ENCODE assay signal across 23 mouse cellular contexts in genomic region chr4:95716137-95716536, GRCm38 (mm10).
DNase-seq lines count a peak whose midpoint lies in the region; TF ChIP-seq lines count a peak whose summit lies in the region.
"Had no signal": no experiment of that assay in that cellular context is flagged by ENCODE, and none has a peak within 500 bp of the region (broad histone marks: within the 10 kb centered on the region; RNA-seq: fewer than 3 reads in every experiment).

No protein-coding gene starts in this region.

- H3K27ac ChIP-seq in bone marrow macrophage, adult 2 months (ENCODE audit: insufficient read depth, low read depth, low read length): 0 out of 2 replicates have a peak overlapping the region, but pooled peaks have one; percentile 26
- H3K27ac ChIP-seq: forebrain, embryonic 10.5 days; forebrain, embryonic 13.5 days; heart, embryonic 15.5 days; hindbrain, embryonic 14.5 days; hindbrain, postnatal 0 days had no signal

- intact Hi-C loops in gastrocnemius, postnatal 36 days (cut with DNase I): no loop called here
- intact Hi-C loops in gastrocnemius, postnatal 14 days (cut with DNase I; ENCODE audit: low total_unique reads): loop anchor here (10.0 kb wide), 1 partner anchor 141 kb away; no protein-coding TSS in a partner anchor

- DNase-seq in 3134 (ENCODE audit: extremely low read depth, insufficient read length, low spot score): peak; percentile 32
- peak; percentile 75 for DNase-seq in 3T3-L1 (ENCODE audit: low read depth, low spot score)
- peak; percentile 59 for DNase-seq in MN1 (ENCODE audit: low spot score)
- DNase-seq in gastrocnemius, postnatal 36 days: no peak
- DNase-seq in cerebellum, postnatal 14 days: no peak
- DNase-seq in gastrocnemius, postnatal 14 days: no peak
- DNase-seq in cerebellum, postnatal 10 days: no peak
- DNase-seq: adrenal gland, postnatal 25 days; cerebellum, adult 11 months; cerebellum, adult 2 months; cerebellum, adult 9-11 months; gastrocnemius, postnatal 10 days; heart, adult 18-20 months; heart, postnatal 10 days; heart, postnatal 4 days; kidney, adult 2 months had no signal

- peaks cover 21% of the 10 kb centered on the region for H3K4me1 ChIP-seq in bone marrow macrophage, adult 2 months (ENCODE audit: control insufficient read depth, insufficient read depth, low read length)
- H3K4me1 ChIP-seq: forebrain, embryonic 10.5 days; forebrain, embryonic 13.5 days had no signal

- no peak for TF ChIP-seq POLR2A in bone marrow macrophage, adult 2 months (IDR thresholded peaks at IDR 0.05; ENCODE audit: borderline replicate concordance, low read depth, low read length)

- no peak overlapping the region for H3K4me3 ChIP-seq in bone marrow macrophage, adult 2 months (ENCODE audit: insufficient read depth, low read length)
- H3K4me3 ChIP-seq: forebrain, embryonic 10.5 days; forebrain, embryonic 13.5 days; heart, embryonic 12.5 days; heart, embryonic 15.5 days had no signal

- no peak for TF ChIP-seq CTCF in bone marrow macrophage, adult 2 months (IDR thresholded peaks at IDR 0.05; ENCODE audit: low read depth, low read length)

Comparison
In these comparisons a context has a peak if more than half of its experiments do, and no peak if none do; other contexts are left out.
1. DNase-seq: peak in 3134 (single experiment), 3T3-L1 (single experiment) and MN1 (single experiment); none in gastrocnemius, postnatal 36 days (0 of 2), cerebellum, postnatal 14 days (0 of 2), gastrocnemius, postnatal 14 days (single experiment) and cerebellum, postnatal 10 days (0 of 2).